Mouse (Mus musculus) layer of hippocampus, postnatal 36 days (tissue): ENCODE data around the gene Gm9803. TPM values are rescaled to one million over a fixed set of nuclear protein-coding genes. Genes with fewer than 3 reads are reported as not detected.

Source experiments
- total RNA-seq, 2 experiments: library from RNA; stranded (reverse); gene quantifications; 2 replicates each; pipeline ENCODE4 v1.2.3; 2021

Gene Gm9803
- total RNA-seq, 2 experiments from 2014 or later: 3.2 to 7.6 TPM

Other genes starting within 250 kb of the Gm9803 start
- gene Bend3, start 45.3 kb upstream of the Gm9803 start, total RNA-seq: 1 to 10 TPM; 5.1 to 5.4 TPM
- 10 to 100 TPM; 42.3 to 43.8 TPM for gene 1700021F05Rik, start 16.9 kb downstream of the Gm9803 start, total RNA-seq
- gene Cd24a, start 54.2 kb downstream of the Gm9803 start, total RNA-seq: 10 to 100 TPM; 10.4 to 11.5 TPM